Mouse (Mus musculus) CD4-positive naive resting alpha-beta T cell, adult 57 days (primary cell): ENCODE measurements around the gene Tmc2. TPM values are rescaled to one million over a fixed set of nuclear protein-coding genes. Genes with fewer than 3 reads are reported as not detected.

Experiments used
- total RNA-seq: library from RNA; stranded (reverse); gene quantifications from one replicate; pipeline ENCODE4 v1.2.4, GENCODE M21; 2023

The Tmc2 gene
- total RNA-seq = not detected

GRCm38 (mm10) chr2:130194894-130195293, at the start of gene Tmc2:
Gene Tmc2 (plus strand): TSS chr2:130195194.

GRCm38 (mm10) chr2:130178706-130179506, 16.1 kb upstream of the Tmc2 start, which contains the start of gene Snrpb:
Gene Snrpb (minus strand): TSS chr2:130179403.

GRCm38 (mm10) chr2:130274149-130274861, 79.3 kb downstream of the Tmc2 start, which contains the start of gene Nop56:
Gene Nop56 (plus strand): TSS chr2:130274430.

GRCm38 (mm10) chr2:130283854-130284654, 89.1 kb downstream of the Tmc2 start, which contains the start of gene Idh3b:
Gene Idh3b (minus strand): TSS chr2:130284547.

GRCm38 (mm10) chr2:130294936-130295277, 99.9 kb downstream of the Tmc2 start, which contains the start of gene Ebf4:
Gene Ebf4 (plus strand): TSS chr2:130295169.

Other genes starting within 250 kb of the Tmc2 start
- gene Tgm3, start 182.8 kb upstream of the Tmc2 start, total RNA-seq = not detected
- gene Tgm6, start 82.8 kb upstream of the Tmc2 start, total RNA-seq = not detected
- 191 TPM for gene Snrpb, start 15.8 kb upstream of the Tmc2 start, total RNA-seq
- 424 TPM for gene Nop56, start 79.2 kb downstream of the Tmc2 start, total RNA-seq
- 127 TPM for gene Idh3b, start 89.4 kb downstream of the Tmc2 start, total RNA-seq
- not detected for gene Ebf4, start 100.0 kb downstream of the Tmc2 start, total RNA-seq
- gene Cpxm1, start 202.4 kb downstream of the Tmc2 start, total RNA-seq = 0.65 TPM
- gene Gm28372, start 210.0 kb downstream of the Tmc2 start, total RNA-seq = not detected
- gene 1700020A23Rik, start 210.1 kb downstream of the Tmc2 start, total RNA-seq = not detected
- gene Tmem239, start 211.3 kb downstream of the Tmc2 start, total RNA-seq = not detected
- 132 TPM for gene Vps16, start 229.1 kb downstream of the Tmc2 start, total RNA-seq
- gene Pced1a, start 229.5 kb downstream of the Tmc2 start, total RNA-seq = 26.0 TPM